Mouse (Mus musculus) right cerebral cortex, postnatal 25 days (tissue): ENCODE measurements around the gene Gm10563.
"Not testable (repeated sequence)": the region's sequence is repeated elsewhere in the genome, so short reads cannot be mapped to it uniquely, and the experiment has no call there.

ENCODE experiments used
- DNase-seq: peaks from one replicate; pipeline ENCODE4 v3.0.0; 2022

The Gm10563 gene

DNA sequence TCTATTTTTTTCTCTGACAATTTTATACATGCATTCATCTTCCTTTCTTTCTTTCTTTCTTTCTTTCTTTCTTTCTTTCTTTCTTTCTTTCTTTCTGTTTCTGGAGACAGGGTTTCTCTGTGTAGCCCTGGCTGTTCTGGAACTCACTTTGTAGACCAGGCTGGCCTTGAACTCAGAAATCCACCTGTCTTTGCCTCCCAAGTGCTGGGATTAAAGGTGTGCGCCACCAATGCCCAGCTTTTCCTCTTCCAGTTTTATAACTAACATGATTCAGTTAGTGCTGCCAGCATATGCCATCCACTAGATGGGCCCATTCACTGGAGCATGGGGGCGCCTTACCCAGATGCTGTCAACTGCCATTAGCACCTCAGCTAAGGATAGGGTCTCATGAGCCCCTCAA, at the start of gene Gm10563:
TSS of gene Gm10563 (minus strand) at position 101 of the 400 bp plus-strand sequence.
- DNase-seq, result not testable (repeated sequence)

DNA sequence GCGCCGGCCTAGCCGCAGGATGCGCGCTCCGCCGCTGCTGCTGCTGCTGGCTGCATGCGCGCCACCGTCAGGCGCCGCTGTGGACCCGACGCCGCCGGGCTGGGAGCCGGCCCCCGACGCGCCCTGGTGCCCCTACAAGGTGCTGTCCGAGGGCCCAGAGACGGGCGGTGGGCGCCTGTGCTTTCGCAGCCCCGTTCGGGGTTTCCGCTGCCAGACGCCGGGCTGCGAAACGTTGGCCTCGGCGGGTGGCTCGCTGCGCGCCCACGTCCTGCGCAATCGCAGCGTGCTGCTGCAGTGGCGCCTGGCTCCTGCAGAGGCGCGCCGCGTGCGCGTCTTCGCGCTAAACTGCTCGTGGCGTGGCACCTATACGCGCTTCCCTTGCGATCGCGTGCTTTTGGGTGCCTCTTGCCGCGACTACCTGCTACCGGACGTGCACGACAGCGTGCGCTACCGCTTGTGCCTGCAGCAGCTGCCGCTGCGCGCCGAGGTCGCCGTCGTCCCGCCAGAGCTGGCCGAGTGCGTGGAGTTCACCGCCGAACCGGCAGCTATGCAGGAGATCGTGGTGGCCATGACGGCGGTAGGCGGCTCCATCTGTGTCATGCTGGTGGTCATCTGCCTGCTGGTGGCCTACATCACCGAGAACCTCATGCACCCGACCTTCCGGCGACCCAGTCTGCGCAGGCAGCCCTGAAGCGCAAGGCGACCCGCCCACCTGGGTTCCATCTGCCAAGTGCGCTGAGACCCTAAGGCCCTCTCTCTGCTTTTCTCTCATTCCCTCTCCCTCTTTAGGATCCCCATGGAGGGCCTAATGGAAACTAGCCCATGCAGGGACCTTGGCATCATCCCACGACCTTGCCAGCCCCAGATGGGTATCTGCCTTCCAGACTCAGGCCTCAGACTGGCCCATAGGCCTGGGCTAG, 49.5 kb upstream of the Gm10563 start:
- peak; percentile 87 for DNase-seq

DNA sequence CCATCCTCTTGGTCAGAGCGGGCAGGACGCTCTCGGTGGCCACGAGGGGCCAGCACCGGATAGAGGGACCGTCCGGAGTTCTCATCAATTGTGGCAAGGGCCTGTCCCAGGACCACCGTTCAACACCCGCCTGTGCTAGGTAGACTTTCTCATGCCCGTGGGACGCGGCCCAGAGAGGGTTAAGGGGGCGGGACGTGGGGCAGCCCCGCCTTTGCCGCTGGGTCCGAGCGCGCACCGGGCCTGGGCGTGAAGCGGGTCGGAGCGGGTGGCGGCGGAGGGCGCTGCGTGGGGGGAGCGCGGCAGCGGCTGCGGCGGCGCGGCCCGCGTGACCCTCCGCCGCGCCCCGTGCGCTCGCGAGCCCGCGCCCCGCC, 48.9 kb upstream of the Gm10563 start, which contains the start of gene Fndc10:
TSS of gene Fndc10 (plus strand) at position 232 of the 371 bp plus-strand sequence.
- DNase-seq, result peak; percentile 79

DNA sequence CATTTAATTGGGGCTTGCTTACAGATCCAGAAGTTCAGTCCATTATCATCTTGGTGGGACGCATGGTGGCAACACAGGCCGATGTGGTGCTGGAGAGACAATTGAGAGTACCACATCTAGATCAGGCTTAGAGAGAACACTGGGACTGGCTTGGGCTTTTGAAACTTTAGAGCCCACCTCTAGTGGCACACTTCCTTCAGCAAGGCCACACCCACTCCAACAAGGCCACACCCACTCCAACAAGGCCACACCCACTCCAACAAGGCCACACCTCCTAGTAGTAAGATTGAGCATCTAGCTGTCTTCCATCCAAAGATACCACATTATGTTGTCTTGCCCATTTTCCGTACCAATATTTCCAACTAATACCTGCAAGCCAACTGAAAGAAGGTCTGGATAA, 47.2 kb upstream of the Gm10563 start:
- no peak for DNase-seq

DNA sequence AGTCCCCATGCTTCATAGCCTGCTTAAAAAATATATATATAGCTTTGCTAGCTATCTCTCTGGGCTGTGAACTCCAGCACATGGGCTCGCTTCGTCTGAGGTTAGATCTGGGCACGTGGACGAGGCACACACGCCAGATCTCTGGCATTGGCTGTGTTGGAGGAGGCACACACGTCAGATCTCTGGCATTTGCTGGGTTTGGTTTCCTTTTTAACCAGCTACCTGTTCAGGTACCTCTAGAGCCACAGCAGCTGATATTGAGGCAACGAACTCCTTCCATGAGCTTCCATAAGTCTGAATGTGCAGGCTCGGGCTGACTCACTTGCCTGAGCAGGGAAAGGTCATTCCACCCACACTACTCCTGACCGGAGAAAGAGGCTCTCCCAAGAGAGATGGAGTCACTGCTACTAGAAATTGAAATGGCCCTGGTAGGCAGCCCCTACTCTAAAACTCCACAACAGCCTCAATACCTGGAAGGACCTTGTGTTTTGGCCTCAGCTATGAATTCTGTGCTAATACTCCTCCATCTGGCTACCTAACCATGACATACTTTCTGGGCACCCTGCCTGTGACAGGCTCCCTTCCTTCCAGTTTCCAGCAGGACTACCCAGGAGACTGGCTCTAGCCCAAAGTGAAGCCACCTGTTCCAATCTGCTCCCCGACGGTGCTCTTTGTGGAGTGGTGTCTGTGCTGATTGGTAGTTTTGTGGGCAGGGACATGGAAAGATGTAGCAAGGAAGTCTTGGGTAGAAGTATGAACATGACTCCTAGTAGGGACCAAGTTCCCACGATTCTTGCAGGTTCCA, 45.6 kb upstream of the Gm10563 start:
- DNase-seq, result peak; percentile 48

DNA sequence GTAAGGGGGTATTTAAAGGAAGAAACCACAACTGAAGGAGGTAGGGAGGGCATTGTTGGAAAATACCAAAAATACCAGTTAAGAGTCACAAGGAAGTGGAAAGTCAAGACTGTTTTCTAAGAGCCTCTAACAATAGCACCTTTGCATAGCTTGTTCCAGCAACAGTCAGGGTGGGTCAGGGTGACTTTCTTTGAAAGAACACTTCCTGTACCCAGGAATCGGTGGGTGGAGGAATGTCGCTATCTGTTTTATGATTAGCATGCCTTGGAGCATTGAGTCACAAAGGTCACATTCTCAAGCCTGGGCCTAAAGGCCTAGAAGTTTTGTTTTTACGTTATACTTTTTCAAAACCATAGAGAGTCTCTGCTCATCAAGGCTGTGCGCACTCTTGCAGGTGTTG, 42.6 kb upstream of the Gm10563 start:
- not testable (repeated sequence) for DNase-seq

DNA sequence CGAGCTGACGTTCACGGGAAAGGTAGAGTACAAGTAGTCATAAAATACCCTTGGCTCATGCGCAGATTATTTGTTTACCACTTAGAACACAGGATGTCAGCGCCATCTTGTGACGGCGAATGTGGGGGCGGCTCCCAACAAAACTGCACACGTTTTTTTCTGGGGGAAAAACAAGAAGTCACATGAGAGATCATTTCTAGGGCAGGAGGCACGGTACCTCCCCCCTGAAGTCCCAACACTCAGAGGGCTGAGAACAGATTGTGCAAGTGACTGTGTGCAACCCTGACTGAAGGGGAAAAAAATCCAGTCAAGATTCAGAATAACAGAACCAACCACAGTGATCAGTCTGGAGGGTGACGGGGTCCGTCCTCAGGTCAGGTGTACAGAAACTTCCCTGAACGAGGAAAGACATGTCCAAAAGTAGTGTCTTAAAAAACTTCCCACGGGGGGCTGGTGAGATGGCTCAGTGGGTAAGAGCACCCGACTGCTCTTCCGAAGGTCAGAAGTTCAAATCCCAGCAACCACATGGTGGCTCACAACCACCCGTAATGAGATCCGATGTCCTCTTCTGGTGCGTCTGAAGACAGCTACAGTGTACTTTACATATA, 38.6 kb upstream of the Gm10563 start:
- not testable (repeated sequence) for DNase-seq

DNA sequence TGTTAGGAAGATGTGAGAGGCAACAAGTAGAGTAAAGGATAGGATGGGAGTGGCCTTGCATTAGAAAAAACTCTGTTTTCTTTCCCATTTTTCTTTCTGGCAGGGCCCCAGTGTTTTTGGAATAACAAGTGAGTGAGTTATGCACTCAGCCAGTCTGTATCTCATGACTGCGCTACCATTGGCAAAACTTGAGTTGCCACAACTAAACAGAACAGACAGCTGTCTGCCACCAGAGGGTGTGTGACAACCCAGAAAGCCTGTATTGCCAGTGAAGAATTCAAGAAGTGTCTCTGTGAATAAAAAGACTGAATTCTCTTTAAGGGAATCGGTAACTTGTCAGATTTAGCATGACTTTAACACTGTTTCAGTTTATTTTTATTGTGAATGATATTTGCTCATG, 30.8 kb upstream of the Gm10563 start:
- DNase-seq, result no peak

DNA sequence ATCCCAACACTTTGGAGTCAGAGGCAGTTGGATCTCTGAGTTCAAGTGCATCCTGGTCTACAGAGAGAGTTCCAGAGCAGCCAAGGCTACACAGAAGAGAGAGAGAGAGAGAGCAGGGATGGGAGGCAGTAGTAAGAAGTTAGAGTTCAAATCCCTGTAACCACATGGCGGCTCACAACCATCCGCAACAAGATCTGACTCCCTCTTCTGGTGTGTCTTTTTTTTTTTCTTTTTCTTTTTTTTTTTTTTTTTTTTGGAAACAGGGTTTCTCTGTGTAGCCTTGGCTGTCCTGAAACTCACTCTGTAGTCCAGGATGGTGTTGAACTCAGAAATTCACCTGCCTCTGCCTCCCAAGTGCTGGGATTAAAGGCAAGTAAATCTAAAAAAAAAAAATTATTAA, 26.9 kb upstream of the Gm10563 start:
- DNase-seq, result no peak

DNA sequence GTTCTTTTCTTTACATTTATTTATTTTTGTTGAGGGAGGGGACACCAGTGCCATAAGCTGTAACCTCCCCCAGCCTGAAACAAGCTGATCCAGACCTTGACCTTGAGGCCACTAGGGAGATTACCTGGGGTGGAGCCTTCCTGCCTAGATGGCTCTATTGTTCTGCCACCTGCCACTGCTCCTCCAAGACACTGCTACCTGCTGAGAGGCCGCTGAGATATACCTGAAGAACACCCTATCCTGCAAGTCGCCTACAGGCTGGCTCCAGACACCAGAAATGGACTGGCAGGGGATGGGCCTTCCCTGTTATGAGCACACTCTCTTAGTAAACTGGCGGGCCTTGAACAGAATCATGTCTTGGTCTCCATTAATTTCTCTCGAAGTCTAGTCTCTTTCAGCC, 25.0 kb upstream of the Gm10563 start:
- DNase-seq, result not testable (repeated sequence)

DNA sequence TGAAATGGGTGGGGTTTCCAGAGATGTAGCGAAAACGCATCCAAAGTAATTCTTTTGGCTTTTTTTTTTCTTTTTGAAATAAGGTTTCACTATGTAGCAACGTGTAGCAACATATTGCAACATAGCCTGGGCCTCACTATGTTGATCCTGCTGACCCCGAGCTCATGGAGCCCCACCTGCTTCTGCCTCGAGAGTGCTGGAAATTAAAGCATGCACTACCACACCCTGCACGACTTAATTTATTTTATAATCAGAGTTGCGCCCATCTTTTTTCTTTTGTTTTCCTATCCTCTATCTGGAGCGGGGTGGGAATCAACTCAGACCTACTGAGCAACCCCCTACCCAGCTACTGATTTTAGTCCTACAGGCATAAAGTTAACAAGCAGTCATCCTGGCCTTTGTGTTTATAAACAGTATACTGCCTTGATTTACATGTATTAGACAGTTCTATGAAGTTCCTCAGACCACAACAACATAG, 24.4 kb upstream of the Gm10563 start:
- DNase-seq, result no peak

DNA sequence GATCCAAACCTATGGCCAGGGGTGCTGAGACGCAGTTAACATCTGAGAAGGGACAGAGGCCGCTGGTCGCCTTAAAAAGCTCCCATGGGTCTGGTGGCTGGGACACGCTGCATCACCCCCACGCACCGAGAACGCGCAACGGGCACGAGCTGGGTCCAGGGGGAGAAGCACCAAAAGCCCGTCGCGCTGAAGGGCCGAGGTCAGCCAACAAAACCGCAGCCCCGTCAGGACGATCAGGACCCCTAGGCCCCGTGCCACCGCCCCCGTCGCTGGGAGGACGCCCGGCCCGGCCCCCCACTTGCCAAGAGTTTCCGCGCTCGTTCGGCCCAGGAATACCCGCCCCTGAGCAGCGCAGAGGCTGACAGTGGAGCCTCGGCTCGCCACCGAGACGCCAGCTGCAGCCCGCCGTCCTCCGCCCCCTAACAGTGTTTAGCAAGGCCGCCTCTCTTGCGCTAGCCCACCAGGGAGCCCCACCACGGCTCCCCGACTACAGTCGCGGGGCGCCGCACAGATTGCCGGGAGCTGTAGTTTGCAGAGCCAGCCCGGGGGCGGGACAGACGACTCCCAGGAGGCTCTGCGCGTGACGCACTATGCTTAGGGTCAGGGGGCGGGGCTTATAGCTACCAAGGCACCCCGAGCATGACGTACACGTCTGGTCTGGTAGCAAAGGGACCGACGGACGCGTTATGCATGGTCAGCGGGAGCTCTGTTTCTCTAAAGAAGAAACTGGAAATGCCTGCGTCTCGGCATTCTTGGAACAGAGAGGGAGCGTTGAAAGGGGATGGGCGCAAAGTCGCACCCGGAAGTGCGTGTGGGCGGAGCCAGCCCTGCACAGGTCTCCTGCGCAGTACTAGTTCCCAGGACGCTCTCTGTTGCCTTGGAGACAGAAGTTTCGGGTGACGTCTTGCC, 23.7 kb upstream of the Gm10563 start, which contains the start of gene Mib2:
TSS of gene Mib2 (minus strand) at position 510 of the 909 bp plus-strand sequence.
- DNase-seq, result peak; percentile 97

DNA sequence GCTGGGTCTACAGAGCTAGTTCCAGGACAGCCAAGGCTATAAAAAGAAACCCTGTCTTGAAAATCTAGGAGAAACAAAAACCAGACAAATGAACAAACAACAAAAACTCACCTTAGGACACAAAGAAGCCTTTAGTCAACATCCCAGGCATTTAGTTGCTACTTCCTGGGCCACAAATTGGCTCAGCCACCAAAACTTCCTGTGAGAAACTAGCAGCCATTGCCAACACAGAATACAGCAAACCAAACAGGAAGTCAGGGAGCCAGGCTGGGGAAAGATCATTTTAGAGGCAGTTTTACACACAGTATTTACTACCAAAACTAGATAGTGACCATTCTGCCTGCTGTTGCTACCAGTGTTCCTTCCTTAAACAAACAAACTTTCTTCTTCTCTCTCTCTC, 21.7 kb upstream of the Gm10563 start:
- DNase-seq, result no peak

DNA sequence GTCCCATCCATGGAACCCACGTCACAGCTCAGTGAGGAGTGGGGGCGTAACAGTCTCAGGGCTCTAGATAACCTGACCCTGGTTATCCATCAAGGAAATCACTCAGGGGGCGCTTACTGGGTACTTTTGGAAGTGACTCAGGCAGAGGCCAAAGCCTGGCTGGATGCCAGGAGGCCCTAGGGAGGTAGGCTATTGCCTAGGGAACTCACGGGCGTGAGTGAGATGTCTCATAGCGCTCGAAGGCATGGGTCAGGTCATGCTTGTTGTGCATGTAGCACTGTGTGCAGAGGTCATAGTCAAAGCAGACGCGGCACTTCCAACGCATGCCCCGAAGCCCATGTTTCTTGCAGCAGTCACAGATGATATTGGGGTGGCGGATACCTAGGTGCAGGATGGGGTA, 15.4 kb upstream of the Gm10563 start:
- DNase-seq, result no peak

DNA sequence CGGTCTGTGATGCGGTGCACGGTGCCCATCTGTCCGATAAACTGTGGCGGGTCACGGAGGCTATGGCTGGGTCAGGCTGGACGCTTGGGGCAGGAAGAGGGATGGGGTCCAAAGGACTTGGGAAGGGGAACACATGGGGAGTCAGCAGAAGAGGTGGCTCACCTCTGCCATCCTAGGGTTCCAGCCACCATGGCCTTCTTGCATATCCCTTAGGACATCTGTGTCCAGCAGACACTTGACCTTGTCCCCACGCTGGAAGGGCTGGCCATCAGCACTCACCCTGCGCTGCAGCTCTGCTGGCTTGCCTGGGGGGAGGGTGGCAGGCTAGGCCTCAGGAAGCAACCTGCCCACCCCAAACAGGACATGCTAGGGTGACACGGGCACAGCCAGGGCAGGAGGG, 13.8 kb upstream of the Gm10563 start:
- DNase-seq, result no peak

DNA sequence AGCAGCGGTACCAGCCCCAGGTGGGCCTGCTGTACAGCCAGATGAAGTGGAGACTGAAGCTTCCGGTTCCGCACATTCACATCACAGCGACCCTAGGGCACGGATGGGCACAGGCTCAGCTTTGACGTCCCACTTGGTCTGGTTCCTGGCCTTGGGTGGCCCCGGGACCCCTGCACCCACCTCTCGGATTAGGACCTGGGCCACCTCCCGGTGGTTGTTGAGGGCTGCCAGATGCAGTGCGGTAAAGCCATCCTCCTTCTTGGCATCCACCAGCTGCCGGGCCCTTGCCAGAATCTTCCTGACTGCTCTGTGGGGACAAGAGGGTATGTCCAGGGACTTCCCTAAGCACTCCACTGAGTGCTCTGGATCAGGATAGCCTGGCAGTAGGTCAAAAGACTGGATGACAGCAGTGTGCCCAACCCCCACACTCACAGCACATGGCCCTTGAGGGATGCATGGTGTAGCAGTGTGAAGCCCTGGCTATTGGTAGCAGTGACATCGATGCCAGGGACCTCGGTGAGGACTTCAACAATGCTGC, 11.1 kb upstream of the Gm10563 start:
- no peak for DNase-seq

DNA sequence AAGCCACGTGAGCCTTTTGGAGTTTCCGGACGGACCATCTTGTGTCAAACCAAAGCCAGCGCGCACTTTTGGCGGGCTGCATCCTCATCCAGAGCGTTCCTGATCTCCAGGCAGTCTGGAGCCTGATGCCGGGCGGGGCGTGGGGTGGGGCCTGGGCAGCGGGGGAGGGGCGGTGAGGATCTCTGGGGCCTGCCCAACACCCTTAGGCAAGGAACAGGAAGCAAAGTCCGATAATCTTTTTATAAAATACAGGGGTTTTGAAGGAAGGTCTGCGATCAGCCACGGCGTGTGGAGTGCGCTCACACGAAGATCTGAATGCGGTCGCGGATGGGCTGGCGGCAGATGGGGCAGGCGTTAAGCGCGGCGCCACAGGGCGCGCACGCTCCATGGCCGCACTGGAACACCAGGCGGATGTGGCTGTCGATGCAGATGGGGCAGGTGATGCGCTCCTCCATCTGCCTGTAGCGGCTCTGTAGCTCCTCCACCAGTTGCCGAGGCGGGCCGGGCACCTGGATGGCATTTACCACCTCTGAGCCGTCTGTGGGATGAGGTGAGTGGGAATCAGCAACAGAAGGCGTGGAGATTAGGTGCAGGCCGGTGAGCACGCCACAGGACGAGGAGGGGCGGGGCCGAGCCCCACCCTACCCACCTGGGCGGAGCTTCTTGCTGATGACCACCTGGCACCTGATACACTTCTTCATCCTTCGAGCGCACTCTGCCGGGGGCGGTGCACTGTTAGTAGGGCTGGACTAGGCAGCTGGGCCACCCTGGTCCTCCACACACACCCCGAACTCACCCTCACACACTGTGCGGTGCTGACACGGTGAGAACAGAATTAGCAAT, 9.5 kb upstream of the Gm10563 start:
- DNase-seq, result peak; percentile 32

DNA sequence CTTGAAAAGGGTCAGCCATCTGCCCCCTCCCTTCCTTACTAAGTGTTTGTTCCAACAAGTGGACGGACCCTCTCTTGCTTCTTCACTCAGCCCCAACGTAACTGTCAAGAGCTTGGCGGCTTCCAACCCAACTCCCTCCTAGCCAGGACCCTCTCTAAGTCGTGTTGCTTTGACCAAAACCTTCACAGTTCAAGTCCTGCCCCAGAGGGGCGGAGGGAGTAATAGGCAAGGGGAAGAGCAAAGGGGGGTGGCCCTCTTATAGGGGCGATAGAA, 8.9 kb upstream of the Gm10563 start:
- DNase-seq, result no peak

DNA sequence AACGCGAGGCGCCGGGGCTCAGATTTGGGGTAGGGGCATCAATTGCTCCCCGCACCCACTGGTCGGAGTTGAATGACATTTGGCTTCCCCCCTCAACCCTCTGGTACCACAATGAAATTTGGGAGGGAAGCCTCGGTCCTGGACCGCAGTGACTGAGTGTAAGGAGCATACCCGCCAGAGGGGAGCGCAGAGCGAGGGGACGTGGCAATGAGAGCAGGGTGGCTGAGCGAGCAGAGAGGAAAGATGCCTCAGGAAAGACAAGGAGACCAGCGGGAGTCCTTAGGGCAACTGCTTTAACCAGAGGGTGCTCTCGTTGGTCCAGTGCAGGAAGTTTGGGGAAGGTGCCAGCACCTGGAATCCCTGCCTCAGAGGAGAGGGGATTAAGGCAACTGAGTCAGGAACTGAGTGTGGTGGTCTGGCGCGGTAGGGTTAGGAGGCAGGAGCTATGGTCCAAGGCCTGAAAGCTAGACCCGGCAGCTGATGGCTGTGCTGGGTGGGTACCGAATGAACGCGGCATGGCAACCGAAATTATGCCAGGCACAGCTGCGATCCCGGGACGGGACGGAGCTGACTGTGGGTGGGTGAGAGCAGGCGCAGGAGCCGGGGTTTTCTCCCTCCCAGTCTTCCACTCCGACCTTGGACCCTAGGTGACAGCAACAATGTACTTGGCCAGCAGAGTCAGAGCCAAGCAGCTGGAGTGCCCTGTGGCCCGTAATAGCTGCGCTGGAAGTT, 8.4 kb upstream of the Gm10563 start:
- DNase-seq, result peak; percentile 38

DNA sequence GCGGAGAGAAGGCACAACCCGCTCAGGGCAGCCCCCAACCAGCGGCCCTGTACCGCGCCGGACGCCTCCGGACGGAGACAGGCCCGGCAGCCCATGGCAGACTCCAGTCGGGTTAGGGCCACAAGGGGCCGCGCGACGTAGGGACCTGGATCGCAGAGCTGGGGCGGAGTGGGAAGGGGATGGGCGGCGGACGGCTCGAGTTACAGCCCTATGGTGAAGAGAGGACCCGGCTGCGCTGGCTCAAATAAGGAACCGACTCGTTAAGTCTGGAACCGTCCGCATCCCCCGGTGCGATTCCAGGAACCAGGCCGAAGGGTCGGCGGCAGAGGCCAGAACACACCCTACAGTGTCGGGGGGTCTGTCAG, 7.9 kb upstream of the Gm10563 start, which contains the start of gene Mmp23:
TSS of gene Mmp23 (minus strand) at position 299 of the 365 bp plus-strand sequence.
- DNase-seq, result no peak
